In genomic region chr8:18460609-18461008, GRCm38 (mm10) we compare ENCODE assay signal across 2 mouse cellular contexts.
TF ChIP-seq lines count a peak whose summit lies in the region.

No protein-coding gene starts in this region.

TF ChIP-seq in CH12.LX, 34 proteins besides CTCF, POLR2A, EP300 and RAD21 (continued from another document):
- TF ChIP-seq ZC3H11A (IDR thresholded peaks at IDR 0.05; ENCODE audit: low read depth, low read length) (no peak), SMC3 (IDR thresholded peaks at IDR 0.05; ENCODE audit: low read depth, low read length) (no peak), USF1 (IDR thresholded peaks at IDR 0.05; ENCODE audit: low read depth, low read length) (no peak), NELFE (IDR thresholded peaks at IDR 0.05; ENCODE audit: low read depth, low read length) (no peak), JUN (IDR thresholded peaks at IDR 0.05; ENCODE audit: insufficient read depth, low read depth, low read length) (no peak), E2F4 (IDR thresholded peaks at IDR 0.05; ENCODE audit: insufficient replicate concordance, low read depth, low read length) (no peak), TCF12 (IDR thresholded peaks at IDR 0.05; ENCODE audit: low read depth, low read length) (no peak), ZNF384 (IDR thresholded peaks at IDR 0.05; ENCODE audit: low read depth, low read length) (no peak), RCOR1 (conservative IDR thresholded peaks at IDR 0.05; ENCODE audit: low read depth, low read length) (no peak), ZMIZ1 (IDR thresholded peaks at IDR 0.05; ENCODE audit: low read depth, low read length) (no peak), MYC (IDR thresholded peaks at IDR 0.05; ENCODE audit: low read depth, low read length) (no peak), CHD2 (IDR thresholded peaks at IDR 0.05; ENCODE audit: low read length) (no peak), UBTF (IDR thresholded peaks at IDR 0.05; ENCODE audit: low read depth, low read length) (no peak), GABPA (IDR thresholded peaks at IDR 0.05; ENCODE audit: insufficient replicate concordance, low read depth, low read length) (no peak)

TF ChIP-seq in MEL, 35 proteins besides CTCF, POLR2A, EP300 and RAD21 (continued from another document):
- TF ChIP-seq BHLHE40 (IDR thresholded peaks at IDR 0.05; ENCODE audit: borderline replicate concordance, low read depth, low read length) (no peak), POLR2AphosphoS2 (IDR thresholded peaks at IDR 0.05; ENCODE audit: low read length) (no peak), TAL1 (IDR thresholded peaks at IDR 0.05; ENCODE audit: low read length) (no peak), HCFC1 (IDR thresholded peaks at IDR 0.05; ENCODE audit: low read depth, low read length) (no peak), ETS1 (IDR thresholded peaks at IDR 0.05; ENCODE audit: low read depth, low read length) (no peak), MYB (IDR thresholded peaks at IDR 0.05; ENCODE audit: low read depth, low read length) (no peak), JUND (IDR thresholded peaks at IDR 0.05; ENCODE audit: low read depth, low read length) (no peak), NRF1 (IDR thresholded peaks at IDR 0.05; ENCODE audit: insufficient read depth, low read depth, low read length, poor library complexity, severe bottlenecking) (no peak), UBTF (IDR thresholded peaks at IDR 0.05; ENCODE audit: borderline replicate concordance, insufficient read depth, low read depth, low read length) (no peak), USF2 (IDR thresholded peaks at IDR 0.05; ENCODE audit: borderline replicate concordance in 1 of 2, insufficient read depth in 1 of 2, low read depth in 1 of 2, low read length in 2 of 2) (no peak), USF1 (IDR thresholded peaks at IDR 0.05; ENCODE audit: low read depth, low read length) (no peak), ZC3H11A (IDR thresholded peaks at IDR 0.05; ENCODE audit: low read depth, low read length) (no peak), GATA1 (IDR thresholded peaks at IDR 0.05; ENCODE audit: low read depth, low read length) (no peak)
